Mouse (Mus musculus): ENCODE measurements around the gene Arid3c.
"Not testable (repeated sequence)": the region's sequence is repeated elsewhere in the genome, so short reads cannot be mapped to it uniquely, and the experiment has no call there.

GRCm38 (mm10) chr4:41699783-41700182 lies 31.2 kb downstream of the Arid3c start, which contains the start of gene Il11ra1:
- TF ChIP-seq SIN3A (IDR thresholded peaks at IDR 0.05; ENCODE audit: low read length); CTCF (conservative IDR thresholded peaks at IDR 0.05 in 1 of 2, IDR thresholded peaks at IDR 0.05 in 1 of 2; ENCODE audit: low read depth in 2 of 2, low read length in 2 of 2); JUND (conservative IDR thresholded peaks at IDR 0.05; ENCODE audit: low read depth, low read length); NRF1 (IDR thresholded peaks at IDR 0.05; ENCODE audit: low read depth, low read length); USF2 (conservative IDR thresholded peaks at IDR 0.05; ENCODE audit: low read depth, low read length); SMC3 (IDR thresholded peaks at IDR 0.05; ENCODE audit: low read depth, low read length); EP300 (IDR thresholded peaks at IDR 0.05; ENCODE audit: low read length); POLR2A (IDR thresholded peaks at IDR 0.05; ENCODE audit: low read depth, low read length); ZMIZ1 (IDR thresholded peaks at IDR 0.05; ENCODE audit: low read depth, low read length); TCF12 (IDR thresholded peaks at IDR 0.05; ENCODE audit: low read depth, low read length); MXI1 (IDR thresholded peaks at IDR 0.05; ENCODE audit: low read depth, low read length); ZKSCAN1 (IDR thresholded peaks at IDR 0.05; ENCODE audit: borderline replicate concordance, low read depth, low read length); USF1 (IDR thresholded peaks at IDR 0.05; ENCODE audit: low read depth, low read length): not testable (repeated sequence)

All from CH12.LX (cell line).